Mouse (Mus musculus) kidney, embryonic 14.5 days (tissue): Measurements from ENCODE around the gene Papss1. TPM values are rescaled to one million over a fixed set of nuclear protein-coding genes. Genes with fewer than 3 reads are reported as not detected.

Experiments
- ATAC-seq: fragments of 200-750 bp; cut with Nextera tagmentation; 2 replicates; pipeline ENCODE4 v1.8.0; 2017; ENCODE audit warnings: moderate number of reproducible peaks, mild to moderate bottlenecking, moderate TSS enrichment, moderate library complexity; ENCODE audit not compliant: low FRiP score, low TSS enrichment
- H3K27ac ChIP-seq: fragments of 300-500 bp; sonication (generic); 2 replicates; pipeline ENCODE4 v1.5.1; 2014; ENCODE audit warnings: low read depth, mild to moderate bottlenecking, low read length, moderate library complexity, mixed read lengths
- H3K27me3 ChIP-seq: fragments of 300-500 bp; sonication (generic); 2 replicates; pipeline ENCODE4 v1.6.1; 2014; ENCODE audit warnings: mild to moderate bottlenecking, low read length; ENCODE audit not compliant: control insufficient read depth, insufficient read depth
- H3K36me3 ChIP-seq: fragments of 300-500 bp; sonication (generic); 2 replicates; pipeline ENCODE4 v1.6.1; 2014; ENCODE audit warnings: low read length, mixed read lengths; ENCODE audit not compliant: control insufficient read depth, insufficient read depth
- H3K4me1 ChIP-seq: fragments of 300-500 bp; sonication (generic); 2 replicates; pipeline ENCODE4 v1.6.1; 2014; ENCODE audit warnings: low read length, mixed read lengths; ENCODE audit not compliant: control insufficient read depth, insufficient read depth
- H3K4me2 ChIP-seq: fragments of 300-500 bp; sonication (generic); replicated peaks from 2 replicates; pipeline ENCODE4 v1.6.1; 2014; ENCODE audit warnings: low read depth, mild to moderate bottlenecking, low read length
- H3K4me3 ChIP-seq: fragments of 300-500 bp; sonication (generic); 2 replicates; pipeline ENCODE4 v1.5.1; 2014; ENCODE audit warnings: mild to moderate bottlenecking, low read length
- H3K9ac ChIP-seq: fragments of 300-500 bp; sonication (generic); 2 replicates; pipeline ENCODE4 v1.6.1; 2014; ENCODE audit warnings: low read depth, mild to moderate bottlenecking, low read length, moderate library complexity
- H3K9me3 ChIP-seq: fragments of 300-500 bp; sonication (generic); 2 replicates; pipeline ENCODE4 v1.6.1; 2016; ENCODE audit warnings: low read length; ENCODE audit not compliant: control insufficient read depth
- WGBS: fragments of 180-500 bp; shearing (Covaris S2); extraction: QIAGEN DNeasy Blood & Tissue Kit; methylation state at CpG from one replicate; pipeline ENCODE4 v1.1.7; 2014; 5-methylcytosine and 5-hydroxymethylcytosine counted together
- polyA plus RNA-seq: library from polyadenylated mRNA; unstranded; fragments of >200 nt; fragmentation: Nextera tagmentation; extraction: Ambion mirVana; gene quantifications from 2 replicates; pipeline ENCODE4 v1.2.1, GENCODE M21; 2014

Gene Papss1
- polyA plus RNA-seq, 1 experiment from 2014 or later: 96.0 TPM

- Histone ChIP-seq H3K9ac (no peak overlapping the region), H3K27ac (no peak overlapping the region), H3K4me3 (no peak overlapping the region), H3K9me3 (no peaks in the 10 kb centered on the region), H3K4me2 (no peak overlapping the region), H3K4me1 (no peaks in the 10 kb centered on the region), H3K36me3 (no peaks in the 10 kb centered on the region), H3K27me3 (no peaks in the 10 kb centered on the region)
- 74% methylated on average over 3 of the region's 3 CpGs for WGBS
- no peak for ATAC-seq
Observed at GRCm38 (mm10) chr3:131573555-131573954, 9.0 kb downstream of the Papss1 start.

- no peak overlapping the region for H3K9ac ChIP-seq
- no peak overlapping the region; the same call in 1 of the 2 replicates for H3K27ac ChIP-seq
- no peak overlapping the region for H3K4me2 ChIP-seq
- no peaks in the 10 kb centered on the region for H3K9me3 ChIP-seq
- ATAC-seq: no peak
- H3K36me3 ChIP-seq: peaks cover 35% of the 10 kb centered on the region
- no peaks in the 10 kb centered on the region for H3K27me3 ChIP-seq
- no peaks in the 10 kb centered on the region for H3K4me1 ChIP-seq
- WGBS: 79% methylated on average over 7 of the region's 7 CpGs
- H3K4me3 ChIP-seq: no peak overlapping the region
Observed at GRCm38 (mm10) chr3:131578434-131579104, 14.0 kb downstream of the Papss1 start.

GRCm38 (mm10) chr3:131580040-131580439 is 15.5 kb downstream of the Papss1 start:
- Histone ChIP-seq H3K4me1 (no peaks in the 10 kb centered on the region), H3K9ac (no peak overlapping the region), H3K27ac (no peak overlapping the region), H3K9me3 (no peaks in the 10 kb centered on the region), H3K36me3 (peaks cover 49% of the 10 kb centered on the region), H3K4me3 (no peak overlapping the region), H3K4me2 (no peak overlapping the region), H3K27me3 (no peaks in the 10 kb centered on the region)
- ATAC-seq: no peak
- 64% methylated on average over 4 of the region's 4 CpGs for WGBS

- Histone ChIP-seq H3K27me3 (no peaks in the 10 kb centered on the region), H3K36me3 (peaks cover 58% of the 10 kb centered on the region), H3K4me3 (no peak overlapping the region), H3K9me3 (no peaks in the 10 kb centered on the region), H3K9ac (no peak overlapping the region), H3K4me1 (no peaks in the 10 kb centered on the region), H3K27ac (no peak overlapping the region), H3K4me2 (no peak overlapping the region)
- 93% methylated on average over 7 of the region's 7 CpGs for WGBS
- ATAC-seq: no peak
Observed at GRCm38 (mm10) chr3:131581096-131581495, 16.5 kb downstream of the Papss1 start.

- no peak for ATAC-seq
- 96% methylated on average over 3 of the region's 3 CpGs for WGBS
Observed at GRCm38 (mm10) chr3:131586818-131587217, 22.2 kb downstream of the Papss1 start.

GRCm38 (mm10) chr3:131587959-131588358 is 23.4 kb downstream of the Papss1 start:
- no peak overlapping the region for H3K4me2 ChIP-seq
- no peak for ATAC-seq
- no peaks in the 10 kb centered on the region for H3K4me1 ChIP-seq
- no peak overlapping the region for H3K27ac ChIP-seq
- no peak overlapping the region for H3K4me3 ChIP-seq
- WGBS: 97% methylated on average over 10 of the region's 10 CpGs
- H3K9ac ChIP-seq: no peak overlapping the region
- H3K36me3 ChIP-seq: peaks cover 54% of the 10 kb centered on the region
- H3K9me3 ChIP-seq: no peaks in the 10 kb centered on the region
- H3K27me3 ChIP-seq: no peaks in the 10 kb centered on the region

More at GRCm38 (mm10) chr3:131586818-131587217, 22.2 kb downstream of the Papss1 start:
- no peak overlapping the region for H3K9ac ChIP-seq
- no peaks in the 10 kb centered on the region for H3K27me3 ChIP-seq
- no peak overlapping the region for H3K4me2 ChIP-seq
- H3K4me3 ChIP-seq: no peak overlapping the region
- no peak overlapping the region for H3K27ac ChIP-seq
- no peaks in the 10 kb centered on the region for H3K4me1 ChIP-seq
- no peaks in the 10 kb centered on the region for H3K9me3 ChIP-seq
- H3K36me3 ChIP-seq: peaks cover 65% of the 10 kb centered on the region

DNA sequence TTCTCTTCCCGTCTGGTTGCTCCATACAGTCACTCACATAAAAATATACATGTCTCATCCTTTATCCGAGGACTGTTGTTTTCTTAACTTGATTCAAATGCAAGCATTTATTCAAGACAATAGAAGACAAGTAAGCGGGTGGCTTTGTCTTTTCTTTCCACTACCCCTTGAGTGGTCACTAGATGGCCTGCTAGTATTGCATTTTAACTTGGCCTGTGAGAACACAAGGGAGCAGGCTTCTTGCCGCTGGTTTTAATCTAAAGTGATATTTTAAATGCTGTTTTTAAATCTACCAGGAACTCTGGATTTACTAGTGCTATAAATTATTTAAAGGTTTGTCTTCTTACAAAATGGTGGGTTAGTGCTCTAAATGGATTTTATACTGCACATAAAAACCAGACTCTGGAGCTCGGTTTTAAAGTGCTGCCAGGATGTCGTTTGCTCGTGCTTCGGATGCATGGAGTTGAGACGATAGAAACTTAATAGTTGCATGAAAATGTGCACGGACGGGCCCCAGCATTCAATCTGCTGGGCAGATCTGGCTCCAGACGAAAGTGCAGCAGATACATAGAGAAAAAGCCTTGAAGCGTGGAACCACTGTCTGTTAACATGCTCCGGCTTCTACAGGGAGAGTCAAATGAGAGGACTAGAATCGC is 28.7 kb downstream of the Papss1 start:
- Histone ChIP-seq H3K4me1 (no peaks in the 10 kb centered on the region), H3K36me3 (peaks cover 22% of the 10 kb centered on the region; the same call in 1 of the 2 replicates), H3K4me3 (no peak overlapping the region), H3K27ac (no peak overlapping the region), H3K9ac (no peak overlapping the region), H3K9me3 (no peaks in the 10 kb centered on the region), H3K27me3 (no peaks in the 10 kb centered on the region), H3K4me2 (no peak overlapping the region)
- ATAC-seq: no peak
- WGBS: 69% methylated on average over 15 of the region's 15 CpGs

DNA sequence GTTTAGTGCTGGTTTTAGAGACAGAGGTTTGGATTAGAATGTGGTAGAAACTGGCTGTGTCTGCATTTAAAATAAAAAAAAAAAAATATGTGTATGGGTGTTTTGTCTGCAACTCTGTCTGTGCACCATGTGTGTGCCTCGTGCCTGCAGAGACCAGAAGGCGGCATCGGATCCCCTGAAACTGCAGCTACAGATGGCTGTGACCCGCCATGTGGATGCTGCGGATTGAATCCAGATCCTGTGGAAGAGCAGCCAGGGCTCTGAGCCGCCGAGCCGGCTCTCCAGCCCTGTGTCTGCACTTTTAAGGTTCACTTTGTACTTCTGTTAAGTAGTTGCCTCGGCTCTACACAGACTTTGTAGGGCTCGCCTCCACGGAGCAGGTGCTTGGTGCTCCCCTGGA is 29.8 kb downstream of the Papss1 start:
- H3K27ac ChIP-seq: no peak overlapping the region

DNA sequence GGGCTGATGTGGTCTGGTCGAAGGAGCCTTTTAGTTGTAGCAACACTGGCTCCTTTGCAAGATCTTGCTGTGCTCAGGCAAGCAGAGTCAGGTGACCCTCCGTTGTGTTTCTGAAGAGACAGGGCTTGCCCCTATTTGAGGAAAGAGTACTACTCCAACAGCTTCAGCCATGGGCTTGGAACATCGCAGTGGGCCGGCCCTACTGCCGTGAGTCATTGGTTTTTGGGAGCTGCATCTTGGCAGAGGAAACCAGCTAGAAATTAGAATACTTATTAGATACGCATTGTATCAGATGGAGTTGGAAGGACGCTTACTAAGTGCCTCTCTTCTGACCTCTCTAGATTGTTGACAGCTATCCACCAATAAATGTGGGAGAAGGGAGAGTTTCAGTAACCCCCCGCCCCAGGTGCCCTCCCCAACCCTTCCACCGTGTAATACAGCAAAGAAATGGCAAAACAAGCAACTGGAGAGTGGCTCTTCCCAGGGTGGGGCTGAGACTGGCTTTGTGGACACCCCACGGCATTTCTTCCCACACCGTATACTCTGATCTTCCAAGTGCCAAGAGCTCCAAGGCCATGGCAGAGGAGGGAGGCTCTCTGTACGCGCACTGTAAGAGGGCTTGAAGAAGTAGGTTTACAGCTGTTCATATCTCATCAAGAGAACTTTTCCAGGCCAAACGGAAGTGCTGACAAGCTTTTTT is 31.1 kb downstream of the Papss1 start:
- H3K27me3 ChIP-seq: no peaks in the 10 kb centered on the region
- ATAC-seq: no peak
- WGBS: 86% methylated on average over 14 of the region's 14 CpGs
- no peak overlapping the region for H3K4me2 ChIP-seq
- no peak overlapping the region for H3K27ac ChIP-seq
- H3K36me3 ChIP-seq: peaks cover 10% of the 10 kb centered on the region; the same call in 1 of the 2 replicates
- H3K4me1 ChIP-seq: no peaks in the 10 kb centered on the region
- no peak overlapping the region for H3K9ac ChIP-seq
- H3K4me3 ChIP-seq: no peak overlapping the region
- no peaks in the 10 kb centered on the region for H3K9me3 ChIP-seq

More for the DNA sequence above, 29.8 kb downstream of the Papss1 start:
- no peak overlapping the region for H3K4me2 ChIP-seq
- H3K4me1 ChIP-seq: no peaks in the 10 kb centered on the region
- no peak overlapping the region for H3K9ac ChIP-seq
- no peak for ATAC-seq
- no peaks in the 10 kb centered on the region for H3K9me3 ChIP-seq
- 95% methylated on average over 11 of the region's 11 CpGs for WGBS
- H3K27me3 ChIP-seq: no peaks in the 10 kb centered on the region
- peaks cover 12% of the 10 kb centered on the region; the same call in 1 of the 2 replicates for H3K36me3 ChIP-seq
- H3K4me3 ChIP-seq: no peak overlapping the region
